Mouse (Mus musculus): ENCODE data around the gene Kcna10. TPM values are rescaled to one million over a fixed set of nuclear protein-coding genes. Genes with fewer than 3 reads are reported as not detected.

Kcna10 gene
- polyA plus RNA-seq, 1 experiment from 2014 or later = not detected

DNA sequence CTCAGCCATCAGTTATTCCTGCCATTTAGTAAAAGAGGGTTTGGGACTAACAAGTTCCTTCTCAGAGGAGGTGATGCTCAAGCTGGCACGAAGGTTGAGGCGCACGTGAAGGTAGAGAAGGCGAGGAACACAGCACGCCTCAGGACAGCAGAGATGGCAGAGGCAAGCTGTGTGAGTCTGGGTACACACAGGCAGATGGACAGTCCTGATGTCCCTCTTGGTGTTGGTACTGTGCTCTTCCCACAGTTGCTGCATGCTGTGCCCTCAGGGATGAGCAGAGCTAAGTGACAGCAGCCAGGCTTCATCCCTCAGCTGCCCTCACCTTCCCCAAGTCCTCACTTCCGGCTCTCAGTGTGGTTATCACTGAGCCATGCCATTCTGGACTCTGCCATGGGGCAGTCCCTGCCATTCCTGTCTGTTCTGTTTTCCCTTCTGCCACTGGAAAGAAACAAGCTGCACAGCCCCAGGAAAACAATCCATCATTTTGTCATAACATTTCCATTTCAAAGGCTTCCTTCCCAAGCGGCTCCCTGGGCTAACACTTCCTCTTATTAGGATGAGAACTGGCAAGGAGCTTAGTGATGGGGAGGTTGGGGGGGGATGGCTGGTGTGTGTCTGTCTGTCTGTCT lies 24.9 kb downstream of the Kcna10 start:
- WGBS = 57% methylated on average over 7 of the region's 7 CpGs
- Histone ChIP-seq H3K27me3 (ENCODE audit: control insufficient read depth, insufficient read depth, low read length) (no peaks in the 10 kb centered on the region), H3K27ac (ENCODE audit: low read length) (no peak overlapping the region), H3K36me3 (ENCODE audit: control insufficient read depth, insufficient read depth, low read length) (no peaks in the 10 kb centered on the region), H3K4me1 (ENCODE audit: control insufficient read depth, insufficient read depth, low read length) (0 out of 2 replicates have a peak, but pooled peaks cover 3% of the 10 kb centered on the region), H3K9ac (ENCODE audit: low read length) (no peak overlapping the region), H3K9me3 (replicated peaks; ENCODE audit: control insufficient read depth, low read length) (no peaks in the 10 kb centered on the region), H3K4me2 (ENCODE audit: low read depth, low read length) (no peak overlapping the region), H3K4me3 (replicated peaks; ENCODE audit: low read length) (no peak overlapping the region)
- ATAC-seq (ENCODE audit: insufficient read depth, low FRiP score) = no peak

DNA sequence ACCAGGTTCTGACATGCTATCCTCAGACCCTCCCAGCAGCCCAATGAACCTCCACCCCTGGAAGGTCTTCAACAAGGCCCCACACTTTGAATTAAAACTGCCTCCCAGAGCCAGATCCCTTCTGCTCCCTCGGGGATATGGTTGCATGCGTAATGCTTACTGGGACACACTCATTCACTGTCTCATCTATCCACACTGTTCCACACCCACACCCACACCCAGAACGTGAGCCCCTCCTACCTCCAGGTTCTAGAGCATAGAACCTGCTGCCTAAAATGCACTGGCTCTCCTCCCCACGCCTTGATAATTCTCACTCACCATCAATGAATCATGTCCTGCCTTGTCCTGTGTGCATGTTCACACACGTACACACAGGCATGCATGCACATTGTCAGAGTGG lies 31.8 kb downstream of the Kcna10 start:
- 78% methylated on average over 5 of the region's 5 CpGs for WGBS
- no peaks in the 10 kb centered on the region for H3K27me3 ChIP-seq (ENCODE audit: control insufficient read depth, insufficient read depth, low read length)
- no peaks in the 10 kb centered on the region for H3K9me3 ChIP-seq (replicated peaks; ENCODE audit: control insufficient read depth, low read length)
- H3K4me2 ChIP-seq (ENCODE audit: low read depth, low read length) = no peak overlapping the region
- H3K4me1 ChIP-seq (ENCODE audit: control insufficient read depth, insufficient read depth, low read length) = no peaks in the 10 kb centered on the region
- H3K9ac ChIP-seq (ENCODE audit: low read length) = no peak overlapping the region
- H3K4me3 ChIP-seq (replicated peaks; ENCODE audit: low read length) = no peak overlapping the region
- no peaks in the 10 kb centered on the region for H3K36me3 ChIP-seq (ENCODE audit: control insufficient read depth, insufficient read depth, low read length)
- H3K27ac ChIP-seq (ENCODE audit: low read length) = no peak overlapping the region
- ATAC-seq (ENCODE audit: insufficient read depth, low FRiP score) = 0 out of 2 replicates have a peak, but pooled peaks have one; percentile 0

GRCm38 (mm10) chr3:107216400-107217100 lies 33.7 kb downstream of the Kcna10 start:
- ATAC-seq (ENCODE audit: insufficient read depth, low FRiP score) = no peak
- no peaks in the 10 kb centered on the region for H3K27me3 ChIP-seq (ENCODE audit: control insufficient read depth, insufficient read depth, low read length)
- no peak overlapping the region for H3K9ac ChIP-seq (ENCODE audit: low read length)
- no peaks in the 10 kb centered on the region for H3K9me3 ChIP-seq (replicated peaks; ENCODE audit: control insufficient read depth, low read length)
- no peak overlapping the region for H3K4me3 ChIP-seq (replicated peaks; ENCODE audit: low read length)
- 65% methylated on average over 8 of the region's 8 CpGs for WGBS
- no peaks in the 10 kb centered on the region for H3K4me1 ChIP-seq (ENCODE audit: control insufficient read depth, insufficient read depth, low read length)
- no peak overlapping the region for H3K27ac ChIP-seq (ENCODE audit: low read length)
- 0 out of 2 replicates have a peak overlapping the region, but pooled peaks have one; percentile 6 for H3K4me2 ChIP-seq (ENCODE audit: low read depth, low read length)
- no peaks in the 10 kb centered on the region for H3K36me3 ChIP-seq (ENCODE audit: control insufficient read depth, insufficient read depth, low read length)

DNA sequence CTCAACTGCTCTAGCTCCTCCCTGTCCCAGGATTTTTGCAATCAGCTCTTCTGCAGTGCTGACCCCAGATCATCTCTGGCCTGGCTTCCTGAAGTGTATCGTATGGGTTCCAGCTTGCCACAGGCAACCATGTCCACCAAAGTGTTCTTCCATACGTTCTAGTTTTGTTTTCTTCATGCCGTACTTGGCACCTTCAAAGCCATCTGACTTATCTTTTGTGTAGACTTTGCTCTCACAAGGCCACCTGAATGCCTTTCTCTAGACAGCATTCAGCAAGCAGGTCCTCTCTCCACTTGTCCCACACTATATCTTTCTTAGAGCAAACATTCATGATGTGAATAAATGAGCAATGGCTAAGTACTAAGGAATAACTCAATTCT lies 34.2 kb downstream of the Kcna10 start:
- Histone ChIP-seq H3K36me3 (ENCODE audit: control insufficient read depth, insufficient read depth, low read length) (no peaks in the 10 kb centered on the region), H3K9me3 (replicated peaks; ENCODE audit: control insufficient read depth, low read length) (no peaks in the 10 kb centered on the region), H3K4me2 (ENCODE audit: low read depth, low read length) (0 out of 2 replicates have a peak overlapping the region, but pooled peaks have one; percentile 6), H3K27me3 (ENCODE audit: control insufficient read depth, insufficient read depth, low read length) (no peaks in the 10 kb centered on the region), H3K9ac (ENCODE audit: low read length) (no peak overlapping the region), H3K4me3 (replicated peaks; ENCODE audit: low read length) (no peak overlapping the region), H3K27ac (ENCODE audit: low read length) (no peak overlapping the region), H3K4me1 (ENCODE audit: control insufficient read depth, insufficient read depth, low read length) (no peaks in the 10 kb centered on the region)
- ATAC-seq (ENCODE audit: insufficient read depth, low FRiP score) = no peak
- WGBS = 72% methylated on average over 3 of the region's 3 CpGs

GRCm38 (mm10) chr3:107218572-107218971 lies 35.7 kb downstream of the Kcna10 start:
- Histone ChIP-seq H3K4me1 (ENCODE audit: control insufficient read depth, insufficient read depth, low read length) (no peaks in the 10 kb centered on the region; the same call in 1 of the 2 replicates), H3K4me2 (ENCODE audit: low read depth, low read length) (peak overlapping the region; percentile 33; the same call in 1 of the 2 replicates), H3K9me3 (replicated peaks; ENCODE audit: control insufficient read depth, low read length) (no peaks in the 10 kb centered on the region), H3K9ac (ENCODE audit: low read length) (no peak overlapping the region), H3K36me3 (ENCODE audit: control insufficient read depth, insufficient read depth, low read length) (no peaks in the 10 kb centered on the region), H3K27me3 (ENCODE audit: control insufficient read depth, insufficient read depth, low read length) (no peaks in the 10 kb centered on the region), H3K27ac (ENCODE audit: low read length) (peak overlapping the region; percentile 13; the same call in 1 of the 2 replicates), H3K4me3 (replicated peaks; ENCODE audit: low read length) (0 out of 2 replicates have a peak overlapping the region, but pooled peaks have one; percentile 34)
- WGBS = 79% methylated on average over 7 of the region's 7 CpGs
- ATAC-seq (ENCODE audit: insufficient read depth, low FRiP score) = no peak

DNA sequence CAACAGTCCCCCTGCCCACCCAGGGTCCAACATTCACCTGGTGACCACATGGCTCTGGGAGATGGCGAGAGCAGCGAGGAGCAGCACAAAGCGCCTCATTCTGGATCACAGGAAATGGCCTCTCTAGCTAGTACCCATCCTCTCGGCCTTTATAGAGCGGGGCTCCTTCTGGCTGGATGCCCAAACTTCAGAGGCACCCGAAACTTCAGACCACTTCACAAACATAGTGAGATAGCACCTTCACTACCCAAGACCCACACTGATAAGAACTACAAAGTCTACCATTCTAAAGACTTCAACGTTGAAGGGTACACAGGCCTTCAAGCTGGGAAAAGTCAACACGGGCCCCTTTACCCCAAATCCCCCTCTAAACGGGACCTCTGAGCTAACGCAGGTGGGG lies 38.8 kb downstream of the Kcna10 start, which contains the start of gene Cym:
Cym (minus strand) TSS at position 125 of the 400 bp plus-strand sequence.
- peaks cover 3% of the 10 kb centered on the region for H3K9me3 ChIP-seq (replicated peaks; ENCODE audit: control insufficient read depth, low read length)
- peak within 1 kb of the TSS; percentile 74 for H3K27ac ChIP-seq (ENCODE audit: low read length)
- peak within 1 kb of the TSS; percentile 34 for H3K4me3 ChIP-seq (replicated peaks; ENCODE audit: low read length)
- no peaks in the 10 kb centered on the region for H3K36me3 ChIP-seq (ENCODE audit: control insufficient read depth, insufficient read depth, low read length)
- H3K27me3 ChIP-seq (ENCODE audit: control insufficient read depth, insufficient read depth, low read length) = no peaks in the 10 kb centered on the region
- peak within 1 kb of the TSS; percentile 59 for H3K9ac ChIP-seq (ENCODE audit: low read length)
- no peaks in the 10 kb centered on the region; the same call in 1 of the 2 replicates for H3K4me1 ChIP-seq (ENCODE audit: control insufficient read depth, insufficient read depth, low read length)
- H3K4me2 ChIP-seq (ENCODE audit: low read depth, low read length) = peak within 1 kb of the TSS; percentile 39
- peak; percentile 76 for ATAC-seq (ENCODE audit: insufficient read depth, low FRiP score)
- WGBS = 56% methylated on average over 10 of the region's 10 CpGs

GRCm38 (mm10) chr3:107223230-107223629 lies 40.4 kb downstream of the Kcna10 start:
- 42% methylated on average over 1 of the region's 1 CpGs for WGBS
- no peaks in the 10 kb centered on the region for H3K27me3 ChIP-seq (ENCODE audit: control insufficient read depth, insufficient read depth, low read length)
- H3K9ac ChIP-seq (ENCODE audit: low read length) = no peak overlapping the region
- peaks cover 3% of the 10 kb centered on the region for H3K9me3 ChIP-seq (replicated peaks; ENCODE audit: control insufficient read depth, low read length)
- no peak overlapping the region for H3K4me2 ChIP-seq (ENCODE audit: low read depth, low read length)
- H3K27ac ChIP-seq (ENCODE audit: low read length) = no peak overlapping the region; the same call in 1 of the 2 replicates
- ATAC-seq (ENCODE audit: insufficient read depth, low FRiP score) = peak; percentile 59; the same call in 1 of the 2 replicates
- no peaks in the 10 kb centered on the region for H3K36me3 ChIP-seq (ENCODE audit: control insufficient read depth, insufficient read depth, low read length)
- H3K4me1 ChIP-seq (ENCODE audit: control insufficient read depth, insufficient read depth, low read length) = no peaks in the 10 kb centered on the region; the same call in 1 of the 2 replicates
- no peak overlapping the region for H3K4me3 ChIP-seq (replicated peaks; ENCODE audit: low read length)

GRCm38 (mm10) chr3:107225820-107226219 lies 43.0 kb downstream of the Kcna10 start:
- Histone ChIP-seq H3K27ac (ENCODE audit: low read length) (no peak overlapping the region), H3K27me3 (ENCODE audit: control insufficient read depth, insufficient read depth, low read length) (no peaks in the 10 kb centered on the region), H3K4me2 (ENCODE audit: low read depth, low read length) (no peak overlapping the region), H3K36me3 (ENCODE audit: control insufficient read depth, insufficient read depth, low read length) (no peaks in the 10 kb centered on the region), H3K4me3 (replicated peaks; ENCODE audit: low read length) (no peak overlapping the region), H3K9me3 (replicated peaks; ENCODE audit: control insufficient read depth, low read length) (peaks cover 3% of the 10 kb centered on the region), H3K9ac (ENCODE audit: low read length) (no peak overlapping the region), H3K4me1 (ENCODE audit: control insufficient read depth, insufficient read depth, low read length) (peaks cover 8% of the 10 kb centered on the region)
- 91% methylated on average over 5 of the region's 5 CpGs for WGBS
- ATAC-seq (ENCODE audit: insufficient read depth, low FRiP score) = no peak

GRCm38 (mm10) chr3:107229221-107229620 lies 46.4 kb downstream of the Kcna10 start:
- ATAC-seq (ENCODE audit: insufficient read depth, low FRiP score) = no peak
- H3K4me1 ChIP-seq (ENCODE audit: control insufficient read depth, insufficient read depth, low read length) = peaks cover 11% of the 10 kb centered on the region; the same call in 1 of the 2 replicates
- 50% methylated on average over 5 of the region's 5 CpGs for WGBS
- H3K36me3 ChIP-seq (ENCODE audit: control insufficient read depth, insufficient read depth, low read length) = no peaks in the 10 kb centered on the region
- no peaks in the 10 kb centered on the region for H3K27me3 ChIP-seq (ENCODE audit: control insufficient read depth, insufficient read depth, low read length)
- H3K9ac ChIP-seq (ENCODE audit: low read length) = no peak overlapping the region
- H3K9me3 ChIP-seq (replicated peaks; ENCODE audit: control insufficient read depth, low read length) = peaks cover 2% of the 10 kb centered on the region
- 0 out of 2 replicates have a peak overlapping the region, but pooled peaks have one; percentile 12 for H3K4me2 ChIP-seq (ENCODE audit: low read depth, low read length)
- H3K27ac ChIP-seq (ENCODE audit: low read length) = peak overlapping the region; percentile 69
- H3K4me3 ChIP-seq (replicated peaks; ENCODE audit: low read length) = no peak overlapping the region
